Mouse (Mus musculus): ENCODE data around the gene Nfix. TPM values are rescaled to one million over a fixed set of nuclear protein-coding genes. Genes with fewer than 3 reads are reported as not detected.
"Not testable (repeated sequence)": the region's sequence is repeated elsewhere in the genome, so short reads cannot be mapped to it uniquely, and the experiment has no call there.

The Nfix gene
- polyA plus RNA-seq, 2 experiments = 1.4 to 2.5 TPM

- no peaks in the 10 kb centered on the region for H3K27me3 ChIP-seq (ENCODE audit: control insufficient read depth, insufficient read depth, low read length)
- no peaks in the 10 kb centered on the region for H3K9me3 ChIP-seq (ENCODE audit: control insufficient read depth, low read length)
- H3K4me2 ChIP-seq (ENCODE audit: low read depth) = no peak overlapping the region
- no peak overlapping the region for H3K4me3 ChIP-seq (ENCODE audit: insufficient read depth in 1 of 2, low read depth in 2 of 2, low read length in 2 of 2)
- H3K4me1 ChIP-seq (replicated peaks; ENCODE audit: control insufficient read depth in 2 of 2, insufficient read depth in 2 of 2, low read length in 1 of 2) = peaks cover 3 to 4% of the 10 kb centered on the region in 2 experiments; a peak in 1 of 4 replicates
- H3K36me3 ChIP-seq (replicated peaks; ENCODE audit: control insufficient read depth, insufficient read depth, low read depth) = peaks cover 36% of the 10 kb centered on the region
- no peak overlapping the region for H3K9ac ChIP-seq (replicated peaks)
- no peak for ATAC-seq (ENCODE audit: insufficient read depth)
- DNase-seq (ENCODE audit: low read depth in 3 of 3, low spot score in 3 of 3) = no peak
- H3K27ac ChIP-seq = no peak overlapping the region
- 75% methylated on average over 5 of the region's 5 CpGs for WGBS (ENCODE audit: insufficient replicate concordance)
- TF ChIP-seq CTCF (IDR thresholded peaks at IDR 0.05; ENCODE audit: low read depth) = no peak
- no peak for TF ChIP-seq EP300 (IDR thresholded peaks at IDR 0.05; ENCODE audit: low read depth)
Measured at GRCm38 (mm10) chr8:84677305-84677704, 122.8 kb downstream of the Nfix start.

- not testable (repeated sequence) for H3K9ac ChIP-seq (replicated peaks); H3K4me3 ChIP-seq (ENCODE audit: insufficient read depth in 1 of 2, low read depth in 2 of 2, low read length in 2 of 2); H3K9me3 ChIP-seq (ENCODE audit: control insufficient read depth, low read length); H3K27ac ChIP-seq; H3K27me3 ChIP-seq (ENCODE audit: control insufficient read depth, insufficient read depth, low read length); DNase-seq (ENCODE audit: low read depth in 3 of 3, low spot score in 3 of 3); H3K4me2 ChIP-seq (ENCODE audit: low read depth)
- Histone ChIP-seq H3K36me3 (replicated peaks; ENCODE audit: control insufficient read depth, insufficient read depth, low read depth) (peaks cover 21% of the 10 kb centered on the region), H3K4me1 (replicated peaks; ENCODE audit: control insufficient read depth in 2 of 2, insufficient read depth in 2 of 2, low read length in 1 of 2) (peaks cover 7 to 10% of the 10 kb centered on the region in 2 experiments; a peak in 3 of 4 replicates)
- peak; percentile 45; the same call in 1 of the 2 replicates for ATAC-seq (ENCODE audit: insufficient read depth)
- 58% methylated on average over 5 of the region's 5 CpGs for WGBS (ENCODE audit: insufficient replicate concordance)
Measured at GRCm38 (mm10) chr8:84670295-84671006, 129.7 kb downstream of the Nfix start.

GRCm38 (mm10) chr8:84668731-84669485 lies 131.2 kb downstream of the Nfix start:
- TF ChIP-seq CTCF (IDR thresholded peaks at IDR 0.05; ENCODE audit: low read depth) (no peak), EP300 (IDR thresholded peaks at IDR 0.05; ENCODE audit: low read depth) (no peak)
- Histone ChIP-seq H3K9me3 (ENCODE audit: control insufficient read depth, low read length) (no peaks in the 10 kb centered on the region), H3K4me1 (replicated peaks; ENCODE audit: control insufficient read depth in 2 of 2, insufficient read depth in 2 of 2, low read length in 1 of 2) (peaks cover 8 to 10% of the 10 kb centered on the region in 2 experiments; a peak in 3 of 4 replicates), H3K4me3 (ENCODE audit: insufficient read depth in 1 of 2, low read depth in 2 of 2, low read length in 2 of 2) (no peak overlapping the region), H3K27ac (no peak overlapping the region), H3K27me3 (ENCODE audit: control insufficient read depth, insufficient read depth, low read length) (no peaks in the 10 kb centered on the region), H3K4me2 (ENCODE audit: low read depth) (no peak overlapping the region), H3K9ac (replicated peaks) (no peak overlapping the region), H3K36me3 (replicated peaks; ENCODE audit: control insufficient read depth, insufficient read depth, low read depth) (peaks cover 10% of the 10 kb centered on the region)
- DNase-seq (ENCODE audit: low read depth in 3 of 3, low spot score in 3 of 3) = no peak
- 51% methylated on average over 6 of the region's 6 CpGs for WGBS (ENCODE audit: insufficient replicate concordance)
- no peak for ATAC-seq (ENCODE audit: insufficient read depth)

- WGBS (ENCODE audit: insufficient replicate concordance) = 63% methylated on average over 1 of the region's 1 CpGs
- peaks cover 13 to 16% of the 10 kb centered on the region in 2 experiments for H3K4me1 ChIP-seq (replicated peaks; ENCODE audit: control insufficient read depth in 2 of 2, insufficient read depth in 2 of 2, low read length in 1 of 2)
- TF ChIP-seq CTCF (IDR thresholded peaks at IDR 0.05; ENCODE audit: low read depth) (no peak), EP300 (IDR thresholded peaks at IDR 0.05; ENCODE audit: low read depth) (no peak)
Measured at GRCm38 (mm10) chr8:84668081-84668480, 132.1 kb downstream of the Nfix start.

GRCm38 (mm10) chr8:84665385-84665893 lies 134.7 kb downstream of the Nfix start:
- Histone ChIP-seq H3K27ac (peak overlapping the region; percentile 98), H3K4me2 (ENCODE audit: low read depth) (peak overlapping the region; percentile 98), H3K9me3 (ENCODE audit: control insufficient read depth, low read length) (no peaks in the 10 kb centered on the region), H3K9ac (replicated peaks) (peak overlapping the region; percentile 81), H3K27me3 (ENCODE audit: control insufficient read depth, insufficient read depth, low read length) (no peaks in the 10 kb centered on the region), H3K4me1 (replicated peaks; ENCODE audit: control insufficient read depth in 2 of 2, insufficient read depth in 2 of 2, low read length in 1 of 2) (peaks cover 23% of the 10 kb centered on the region in 2 experiments), H3K4me3 (ENCODE audit: insufficient read depth in 1 of 2, low read depth in 2 of 2, low read length in 2 of 2) (peak overlapping the region; percentile 85 to 97), H3K36me3 (replicated peaks; ENCODE audit: control insufficient read depth, insufficient read depth, low read depth) (no peaks in the 10 kb centered on the region)
- TF ChIP-seq EP300 (IDR thresholded peaks at IDR 0.05; ENCODE audit: low read depth) (no peak), CTCF (IDR thresholded peaks at IDR 0.05; ENCODE audit: low read depth) (no peak)
- ATAC-seq (ENCODE audit: insufficient read depth) = 0 out of 2 replicates have a peak, but pooled peaks have one; percentile 1
- WGBS (ENCODE audit: insufficient replicate concordance) = 3% methylated on average over 14 of the region's 14 CpGs
- DNase-seq (ENCODE audit: low read depth in 3 of 3, low spot score in 3 of 3) = no peak

More at GRCm38 (mm10) chr8:84668081-84668480, 132.1 kb downstream of the Nfix start:
- no peak overlapping the region for H3K9ac ChIP-seq (replicated peaks)
- ATAC-seq (ENCODE audit: insufficient read depth) (no peak), DNase-seq (ENCODE audit: low read depth in 3 of 3, low spot score in 3 of 3) (no peak)
- H3K27ac ChIP-seq = no peak overlapping the region
- H3K9me3 ChIP-seq (ENCODE audit: control insufficient read depth, low read length) = no peaks in the 10 kb centered on the region
- no peaks in the 10 kb centered on the region for H3K27me3 ChIP-seq (ENCODE audit: control insufficient read depth, insufficient read depth, low read length)
- H3K4me2 ChIP-seq (ENCODE audit: low read depth) = no peak overlapping the region
- no peak overlapping the region for H3K4me3 ChIP-seq (ENCODE audit: insufficient read depth in 1 of 2, low read depth in 2 of 2, low read length in 2 of 2)
- peaks cover 4% of the 10 kb centered on the region for H3K36me3 ChIP-seq (replicated peaks; ENCODE audit: control insufficient read depth, insufficient read depth, low read depth)

Data from liver, embryonic 14.5 days (tissue).